Mouse (Mus musculus) bone marrow, adult 2 months (tissue): Measurements from ENCODE around the gene Wfdc15a. TPM values are rescaled to one million over a fixed set of nuclear protein-coding genes. Genes with fewer than 3 reads are reported as not detected.

Source experiments
- H3K27ac ChIP-seq: fragments of 200-500 bp; 2 replicates; pipeline ENCODE4 v1.5.1; 2012; ENCODE audit warnings: low read depth, mild to moderate bottlenecking, control low read depth, inconsistent platforms, low read length; ENCODE audit not compliant: control insufficient read depth, poor library complexity, insufficient read depth
- H3K4me1 ChIP-seq: fragments of 200-500 bp; 2 replicates; pipeline ENCODE4 v1.6.1; 2011; ENCODE audit warnings: low read length; ENCODE audit not compliant: control insufficient read depth, insufficient read depth
- H3K4me3 ChIP-seq: fragments of 200-500 bp; replicated peaks from 2 replicates; pipeline ENCODE3; 2011; ENCODE audit warnings: mild to moderate bottlenecking, low read depth, low read length, control low read depth; ENCODE audit not compliant: control insufficient read depth
- CTCF ChIP-seq: fragments of 200-500 bp; IDR thresholded peaks from 2 replicates; pipeline ENCODE4 v1.5.1; 2011; ENCODE audit warnings: low read length, control low read depth; ENCODE audit not compliant: control insufficient read depth, insufficient read depth
- POLR2A ChIP-seq: fragments of 200-500 bp; IDR thresholded peaks from 2 replicates; pipeline ENCODE4 v1.6.1; 2011; ENCODE audit warnings: low read depth, mild to moderate bottlenecking, control low read depth, low read length, borderline replicate concordance; ENCODE audit not compliant: control insufficient read depth
- WGBS: fragments of 180-500 bp; shearing (Covaris S2); methylation state at CpG from one replicate; pipeline ENCODE4 v1.1.7; 2018; 5-methylcytosine and 5-hydroxymethylcytosine counted together
- polyA plus RNA-seq: library from polyadenylated mRNA; stranded (reverse); fragments of >200 nt; gene quantifications from 2 replicates; pipeline ENCODE4 v1.2.4, GENCODE M21; 2011; ENCODE audit warnings: low replicate concordance; ENCODE audit not compliant: missing spikeins, insufficient read depth, insufficient read length

Gene Wfdc15a
- polyA plus RNA-seq, 1 experiment: not detected

DNA sequence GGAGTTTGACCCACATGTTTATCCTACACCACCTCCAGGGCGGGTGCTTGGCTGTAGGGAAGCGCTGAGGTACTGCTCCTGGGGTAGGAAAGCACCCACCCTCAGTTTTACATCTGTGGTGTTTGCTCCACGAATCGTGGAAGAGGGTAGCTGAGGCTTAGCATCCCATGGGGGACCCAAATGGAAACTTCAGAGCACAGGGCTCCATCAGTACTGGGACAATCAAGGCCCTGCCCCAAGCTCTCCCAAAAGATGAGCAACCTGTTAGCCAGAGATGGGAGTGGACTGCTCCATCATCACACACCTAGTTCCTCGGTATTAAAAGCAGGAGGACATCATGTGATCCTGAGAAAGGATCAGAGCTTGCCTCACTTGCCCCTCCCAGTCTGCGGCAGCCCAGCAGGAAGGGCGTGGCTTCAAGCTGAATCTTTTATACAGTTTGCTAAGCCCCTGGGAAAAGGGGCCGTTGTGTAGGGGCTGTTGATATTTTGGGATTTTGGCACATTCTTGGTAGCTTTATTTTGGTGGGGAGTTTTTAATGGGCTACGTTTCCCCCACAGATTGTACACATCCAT lies 15.7 kb downstream of the Wfdc15a start:
- no peaks in the 10 kb centered on the region for H3K4me1 ChIP-seq
- no peak overlapping the region for H3K4me3 ChIP-seq
- TF ChIP-seq POLR2A: no peak
- no peak for TF ChIP-seq CTCF
- H3K27ac ChIP-seq: no peak overlapping the region
- WGBS: 33% methylated on average over 9 of the region's 9 CpGs

DNA sequence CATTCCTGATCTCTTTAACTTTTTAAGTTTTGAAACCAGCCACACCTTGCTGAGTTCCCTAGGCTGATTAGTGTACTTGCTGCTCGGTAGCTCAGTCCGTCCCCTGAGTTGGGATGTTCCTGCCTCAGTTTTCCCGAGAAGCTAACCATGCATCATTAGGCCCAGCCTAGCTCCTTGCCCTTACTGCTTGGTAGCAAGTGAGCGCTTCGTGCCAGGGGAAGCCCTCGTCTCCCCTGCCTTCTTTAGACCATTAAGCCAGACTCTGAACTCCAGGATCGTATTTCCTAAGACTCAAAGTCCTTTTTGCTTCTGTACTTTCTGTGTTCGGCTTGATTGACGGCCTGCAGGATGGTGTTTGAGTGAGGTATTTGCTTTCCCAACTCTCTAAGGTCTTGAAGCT lies 16.6 kb downstream of the Wfdc15a start:
- Histone ChIP-seq H3K4me1 (no peaks in the 10 kb centered on the region), H3K4me3 (no peak overlapping the region), H3K27ac (no peak overlapping the region)
- 86% methylated on average over 9 of the region's 9 CpGs for WGBS
- TF ChIP-seq POLR2A (no peak), CTCF (no peak)

GRCm38 (mm10) chr2:164182692-164183255 lies 17.2 kb downstream of the Wfdc15a start, which contains the start of gene Wfdc5:
Wfdc5 (minus strand) TSS chr2:164182742.
- Histone ChIP-seq H3K27ac (no peak within 1 kb of the TSS), H3K4me3 (no peak within 1 kb of the TSS), H3K4me1 (no peaks in the 10 kb centered on the region)
- 76% methylated on average over 7 of the region's 7 CpGs for WGBS
- TF ChIP-seq POLR2A (no peak), CTCF (no peak)

- no peaks in the 10 kb centered on the region for H3K4me1 ChIP-seq
- H3K27ac ChIP-seq: no peak overlapping the region
- TF ChIP-seq CTCF (no peak), POLR2A (no peak)
- H3K4me3 ChIP-seq: no peak overlapping the region
- 70% methylated on average over 4 of the region's 4 CpGs for WGBS
Measured at GRCm38 (mm10) chr2:164180770-164181169, 19.2 kb downstream of the Wfdc15a start.

- WGBS: 30% methylated on average over 3 of the region's 3 CpGs
- H3K4me1 ChIP-seq: no peaks in the 10 kb centered on the region
- TF ChIP-seq CTCF (peak; percentile 31; the same call in 1 of the 2 replicates), POLR2A (no peak)
- H3K4me3 ChIP-seq: no peak overlapping the region
- H3K27ac ChIP-seq: no peak overlapping the region
Measured at GRCm38 (mm10) chr2:164180124-164180523, 19.8 kb downstream of the Wfdc15a start.

DNA sequence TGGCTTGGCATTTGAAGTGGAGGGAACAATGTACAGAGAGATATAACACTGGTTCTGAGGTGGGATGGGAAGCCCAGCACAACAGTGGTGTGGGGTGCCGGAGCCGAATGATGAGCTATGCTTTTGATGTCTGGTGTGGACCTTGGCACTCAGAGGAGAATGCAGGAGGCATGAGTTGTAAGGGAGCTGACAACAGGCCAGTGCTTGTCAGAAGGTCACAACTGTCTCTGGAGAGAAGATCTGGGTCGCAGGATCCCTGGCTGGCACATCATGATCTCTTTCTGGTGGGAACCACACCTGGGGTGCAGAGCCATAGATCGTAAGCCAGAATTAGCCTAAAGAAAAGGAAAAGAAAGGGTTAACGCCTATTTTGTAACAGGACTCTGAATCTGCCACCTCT lies 22.1 kb downstream of the Wfdc15a start:
- Histone ChIP-seq H3K27ac (no peak overlapping the region), H3K4me3 (no peak overlapping the region), H3K4me1 (no peaks in the 10 kb centered on the region)
- TF ChIP-seq CTCF: no peak
- no peak for TF ChIP-seq POLR2A
- 82% methylated on average over 5 of the region's 5 CpGs for WGBS

- no peak overlapping the region for H3K4me3 ChIP-seq
- WGBS: 21% methylated on average over 3 of the region's 3 CpGs
Measured at GRCm38 (mm10) chr2:164175850-164176249, 24.1 kb downstream of the Wfdc15a start.

GRCm38 (mm10) chr2:164174649-164175395 lies 25.1 kb downstream of the Wfdc15a start:
- Histone ChIP-seq H3K4me1 (no peaks in the 10 kb centered on the region), H3K4me3 (no peak overlapping the region), H3K27ac (no peak overlapping the region)
- no peak for TF ChIP-seq POLR2A
- TF ChIP-seq CTCF: no peak
- whole genome bisulfite sequencing: 59% methylated on average over 8 of the region's 8 CpGs

More at GRCm38 (mm10) chr2:164175850-164176249, 24.1 kb downstream of the Wfdc15a start:
- Histone ChIP-seq H3K27ac (no peak overlapping the region), H3K4me1 (no peaks in the 10 kb centered on the region)
- TF ChIP-seq POLR2A: no peak
- no peak for TF ChIP-seq CTCF
